Mouse (Mus musculus) testis, adult 10 weeks (tissue): ENCODE measurements around the gene Tbcb. TPM values are rescaled to one million over a fixed set of nuclear protein-coding genes. Genes with fewer than 3 reads are reported as not detected.

ENCODE experiments used
- polyA plus RNA-seq: library from polyadenylated mRNA; stranded (reverse); fragments of 350-450 nt; fragmentation: Illumina TruSeq; extraction: RNeasy Lipid Tissue Mini Kit (QIAGEN cat#74804); gene quantifications from one replicate; pipeline ENCODE4 v1.2.3, GENCODE M21; 2014; ENCODE audit warnings: low read depth, low replicate concordance

Tbcb gene
- 8.5 TPM for polyA plus RNA-seq

DNA sequence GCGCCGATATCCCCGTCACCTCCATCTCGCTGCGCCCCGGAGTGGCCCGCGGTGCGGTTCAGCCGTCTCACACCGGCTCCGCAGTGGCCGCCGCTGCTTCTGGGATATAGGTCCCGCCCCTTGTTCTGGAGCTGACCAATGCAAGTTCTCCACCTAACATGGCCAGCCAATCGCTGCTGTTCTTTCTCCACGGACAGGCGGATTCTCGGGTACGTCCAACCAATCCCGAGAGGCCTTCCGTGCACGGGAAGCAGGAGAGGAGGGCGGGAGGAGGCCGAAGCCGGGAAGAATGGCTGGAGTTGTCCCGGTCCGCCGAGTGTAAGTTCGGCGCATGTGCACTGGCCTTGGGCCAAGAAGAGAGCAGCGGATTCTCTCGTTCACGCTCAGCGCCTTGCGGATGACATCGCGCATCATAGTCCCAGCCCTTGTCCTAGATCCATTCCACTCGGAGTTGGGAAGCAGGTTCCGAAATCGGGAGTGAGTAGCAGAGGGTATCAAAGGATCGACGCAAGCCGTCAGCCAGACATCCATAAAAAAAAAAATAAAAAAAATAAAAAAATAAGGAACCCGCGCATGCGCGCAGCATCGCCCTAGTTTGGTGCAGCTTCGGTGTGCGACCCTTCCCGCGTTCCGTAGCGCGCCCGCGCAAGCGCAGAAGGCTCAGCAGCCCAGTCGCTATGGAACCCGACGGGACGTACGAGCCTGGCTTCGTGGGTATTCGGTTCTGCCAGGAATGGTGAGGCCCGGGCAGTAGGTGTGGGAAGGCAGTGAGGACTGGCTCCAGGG, at the start of gene Tbcb, which contains the start of gene Polr2i:
Gene Tbcb, minus strand, starts transcription at position 604 of the 786 bp plus-strand sequence.
Gene Polr2i, plus strand, starts transcription at position 280 of the 786 bp plus-strand sequence.

DNA sequence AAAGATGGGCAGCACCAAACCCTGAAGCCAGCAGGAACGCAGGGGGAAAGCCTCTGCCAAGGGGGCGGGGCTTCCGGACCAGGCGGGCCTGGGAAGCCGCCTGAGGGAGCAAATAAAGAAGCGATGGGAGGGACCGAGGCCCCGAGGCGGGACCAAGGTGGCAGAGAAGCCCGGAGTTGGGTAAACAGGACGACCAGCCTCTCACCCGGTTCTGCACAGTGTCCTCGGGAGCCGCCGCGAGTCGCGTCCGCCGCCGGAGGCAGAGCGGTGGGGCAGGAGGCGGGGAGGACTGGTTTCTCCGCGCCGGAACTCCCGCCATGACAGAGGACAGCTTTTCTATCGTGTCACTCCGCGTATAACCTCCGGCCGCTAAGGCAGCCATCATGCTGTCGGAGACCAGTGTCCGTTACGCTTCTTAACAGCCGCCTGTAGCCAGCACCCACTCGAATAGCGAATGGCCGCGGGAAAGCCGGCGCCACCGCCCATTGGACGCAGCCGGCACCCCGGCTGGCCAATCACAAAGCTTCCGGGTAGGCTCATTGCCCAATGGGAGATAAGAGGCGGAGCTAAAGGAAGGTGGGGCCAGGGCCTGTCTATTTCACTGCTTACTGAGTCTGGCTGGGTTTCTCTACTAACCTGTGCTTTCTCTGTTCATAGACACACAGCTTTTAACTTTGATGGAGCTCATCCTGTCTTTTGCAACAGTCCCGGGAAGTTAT, 48.0 kb upstream of the Tbcb start, which contains the start of the genes Thap8 and Wdr62:
Gene Thap8, plus strand, starts transcription at position 144 of the 719 bp plus-strand sequence.
Gene Wdr62, minus strand, starts transcription at position 469 of the 719 bp plus-strand sequence.

DNA sequence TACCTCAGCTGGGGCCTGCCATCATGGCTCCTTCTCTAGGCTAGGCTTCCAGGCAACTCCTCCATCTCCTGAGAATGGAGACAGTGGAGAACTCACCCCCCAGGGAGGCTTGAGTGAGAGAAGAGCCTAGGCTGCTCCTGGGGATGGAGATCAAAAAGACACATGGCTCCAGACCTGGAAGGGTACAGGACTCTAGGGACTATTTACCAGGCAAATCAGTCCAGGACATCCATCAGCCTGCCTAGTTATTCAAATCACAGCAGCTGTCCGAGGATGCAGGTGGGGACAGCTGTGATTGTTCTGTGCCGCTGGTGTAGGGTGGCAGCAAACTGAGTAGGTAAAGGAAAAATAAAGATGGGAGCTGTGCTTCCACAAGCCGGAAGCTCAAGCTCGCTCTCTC, 3.6 kb upstream of the Tbcb start, which contains the start of gene Ovol3:
Gene Ovol3, minus strand, starts transcription at position 101 of the 400 bp plus-strand sequence.

DNA sequence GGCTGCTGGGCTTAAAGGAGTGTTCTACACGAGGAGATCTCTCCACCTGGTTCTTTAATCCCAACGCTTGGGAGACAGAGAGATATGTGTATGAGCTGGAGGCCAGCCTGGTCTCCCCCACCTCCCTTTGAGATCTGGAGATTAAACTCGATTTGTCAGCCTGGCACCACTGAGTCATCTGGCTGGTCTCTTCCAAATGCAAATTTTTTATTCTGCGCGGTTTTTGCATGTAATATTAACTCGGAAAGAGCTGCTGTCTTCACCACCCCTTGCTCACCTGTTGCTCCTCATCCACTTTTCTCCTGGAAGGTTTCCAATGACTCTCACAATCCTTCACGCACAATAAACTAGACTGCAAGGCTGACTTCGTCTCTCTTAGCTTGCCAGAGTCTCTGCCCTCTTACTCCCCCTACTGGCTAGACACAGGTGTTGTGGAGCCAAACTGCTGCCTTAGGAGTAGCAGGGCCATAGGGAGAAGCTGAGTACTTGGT, 33.5 kb downstream of the Tbcb start, which contains the start of gene Capns1:
Gene Capns1, minus strand, starts transcription at position 331 of the 491 bp plus-strand sequence.

DNA sequence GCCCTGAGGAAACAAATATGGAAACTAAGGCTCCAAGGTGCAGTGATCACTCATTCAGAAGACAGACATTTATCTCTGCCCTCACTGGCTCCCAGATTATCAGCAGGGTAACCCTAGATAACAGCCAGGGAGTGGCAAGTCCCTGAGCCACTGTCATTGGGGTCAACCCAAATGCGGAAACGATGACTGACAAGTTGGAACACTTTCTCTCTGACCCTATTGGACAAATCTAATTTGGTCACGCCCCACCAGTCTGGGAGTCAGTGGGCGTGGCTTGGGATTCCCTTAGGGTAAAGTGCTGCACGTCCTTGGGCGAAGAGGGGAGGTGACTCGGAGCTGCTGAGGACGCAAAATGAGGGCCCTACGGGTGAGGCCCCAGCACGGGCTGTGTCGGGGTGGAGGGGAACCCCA, 48.2 kb downstream of the Tbcb start, which contains the start of gene Cox7a1:
Gene Cox7a1, plus strand, starts transcription at position 266 of the 411 bp plus-strand sequence.

Other genes with a start within 250 kb of the Tbcb start
- gene Zfp568, start 248.3 kb downstream of the Tbcb start, polyA plus RNA-seq, result 3.3 TPM
- gene Zfp14, start 180.9 kb downstream of the Tbcb start, polyA plus RNA-seq, result 2.4 TPM
- gene Zfp82, start 159.4 kb downstream of the Tbcb start, polyA plus RNA-seq, result 2.5 TPM
- 0.41 TPM for gene Gm26920, start 141.9 kb downstream of the Tbcb start, polyA plus RNA-seq
- gene Zfp566, start 141.7 kb downstream of the Tbcb start, polyA plus RNA-seq, result 1.9 TPM
- gene Zfp260, start 137.5 kb downstream of the Tbcb start, polyA plus RNA-seq, result 31.7 TPM
- gene Zfp382, start 110.3 kb downstream of the Tbcb start, polyA plus RNA-seq, result 11.5 TPM
- 13.3 TPM for gene Zfp146, start 62.5 kb downstream of the Tbcb start, polyA plus RNA-seq
- gene Cox7a1, start 48.1 kb downstream of the Tbcb start, polyA plus RNA-seq, result 0.74 TPM
- gene Capns1, start 33.5 kb downstream of the Tbcb start, polyA plus RNA-seq, result 117 TPM
- 3.9 TPM for gene Polr2i, start 324 bp downstream of the Tbcb start, polyA plus RNA-seq
- not detected for gene Ovol3, start 3.5 kb upstream of the Tbcb start, polyA plus RNA-seq
- 0.63 TPM for gene Thap8, start 47.8 kb upstream of the Tbcb start, polyA plus RNA-seq
- 22.5 TPM for gene Wdr62, start 48.1 kb upstream of the Tbcb start, polyA plus RNA-seq
- gene Clip3, start 59.5 kb upstream of the Tbcb start, polyA plus RNA-seq, result 9.1 TPM
- gene Alkbh6, start 76.4 kb upstream of the Tbcb start, polyA plus RNA-seq, result 1.8 TPM
- 0.78 TPM for gene Syne4, start 82.5 kb upstream of the Tbcb start, polyA plus RNA-seq
- gene E130208F15Rik, start 89.5 kb upstream of the Tbcb start, polyA plus RNA-seq, result 0.57 TPM
- 2.2 TPM for gene Sdhaf1, start 91.6 kb upstream of the Tbcb start, polyA plus RNA-seq
- not detected for gene Lrfn3, start 130.5 kb upstream of the Tbcb start, polyA plus RNA-seq
- gene Tyrobp, start 181.5 kb upstream of the Tbcb start, polyA plus RNA-seq, result not detected
- gene Hcst, start 187.6 kb upstream of the Tbcb start, polyA plus RNA-seq, result not detected
- gene Nfkbid, start 189.5 kb upstream of the Tbcb start, polyA plus RNA-seq, result 0.10 TPM
- gene Aplp1, start 213.3 kb upstream of the Tbcb start, polyA plus RNA-seq, result 1.3 TPM
- gene Kirrel2, start 225.4 kb upstream of the Tbcb start, polyA plus RNA-seq, result not detected
- 0.07 TPM for gene Nphs1, start 226.0 kb upstream of the Tbcb start, polyA plus RNA-seq